Mouse (Mus musculus) megakaryocyte, embryonic 14.5 days (primary cell): Measurements from ENCODE around the gene Mta3.

ENCODE experiments used
- FLI1 ChIP-seq: IDR thresholded peaks from 2 replicates; pipeline ENCODE4 v1.6.1; 2012; ENCODE audit warnings: low read length, inconsistent platforms, mixed read lengths
- GATA1 ChIP-seq: IDR thresholded peaks from 3 replicates; pipeline ENCODE4 v1.6.1; 2012; ENCODE audit warnings: mixed read lengths, low read length, inconsistent platforms, borderline replicate concordance

DNA sequence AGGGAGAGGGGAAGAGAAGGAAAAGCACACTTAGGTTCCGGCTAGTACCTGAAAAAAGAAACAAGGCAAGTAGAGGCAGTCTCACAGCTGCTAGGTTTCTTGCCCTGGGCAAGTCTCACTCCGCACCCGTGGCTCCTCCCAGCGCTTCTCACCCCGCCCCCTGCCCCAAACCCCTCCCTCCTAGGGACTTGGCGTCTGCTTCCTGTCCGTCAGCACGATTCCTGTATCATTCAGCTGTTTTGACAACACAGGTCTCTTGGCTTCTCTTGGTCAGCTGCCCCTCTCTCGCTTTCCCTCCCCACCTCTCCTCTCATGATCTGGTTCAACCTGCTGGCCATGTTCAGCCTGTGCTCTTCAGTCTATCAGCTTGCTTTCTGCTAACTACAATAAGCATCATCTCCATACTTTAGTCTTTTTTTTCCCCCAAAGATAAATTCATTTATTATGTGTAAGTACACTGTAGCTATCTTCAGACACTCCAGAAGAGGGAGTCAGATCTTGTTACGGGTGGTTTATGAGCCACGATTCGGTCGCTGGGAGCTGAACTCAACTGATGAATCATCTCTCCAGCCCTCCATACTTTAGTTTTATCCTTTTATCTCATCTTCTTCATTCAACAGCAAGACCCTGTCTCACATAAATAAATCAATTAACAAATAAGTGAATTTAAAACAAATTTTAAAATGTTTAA, 39.2 kb upstream of the Mta3 start:
- TF ChIP-seq GATA1 (no peak), FLI1 (no peak)
